Mouse (Mus musculus): ENCODE measurements around the gene D430041D05Rik.
"Not testable (repeated sequence)": the region's sequence is repeated elsewhere in the genome, so short reads cannot be mapped to it uniquely, and the experiment has no call there.

Gene D430041D05Rik

GRCm38 (mm10) chr2:104109528-104109927, 301.3 kb downstream of the D430041D05Rik start:
- DNase-seq, result no peak

DNA sequence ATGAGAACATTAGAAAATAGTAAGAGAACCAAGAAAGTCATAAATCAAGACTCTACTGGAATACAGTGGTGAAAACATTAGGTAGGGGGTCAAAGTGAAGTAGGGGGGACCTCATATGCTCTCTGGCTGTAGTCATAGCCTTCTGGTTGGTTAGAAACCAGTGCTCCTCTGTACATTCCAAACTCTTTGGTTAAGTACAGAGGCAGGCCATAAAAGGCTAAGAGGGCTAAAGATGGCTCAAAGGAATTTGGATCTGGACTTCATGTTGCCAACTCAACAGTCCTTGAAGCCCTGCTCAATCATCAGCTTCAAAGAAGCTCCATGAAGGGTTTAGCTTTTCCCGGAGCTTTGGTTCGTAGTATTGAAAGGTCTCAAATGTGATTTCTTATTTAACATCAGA, 301.8 kb downstream of the D430041D05Rik start:
- DNase-seq, result not testable (repeated sequence)

GRCm38 (mm10) chr2:104104800-104105199, 306.0 kb downstream of the D430041D05Rik start:
- DNase-seq, result no peak

GRCm38 (mm10) chr2:104099946-104100345, 310.9 kb downstream of the D430041D05Rik start:
- no peak for DNase-seq

- peak; percentile 74 for DNase-seq
Measured at GRCm38 (mm10) chr2:104099231-104099585, 311.6 kb downstream of the D430041D05Rik start.

GRCm38 (mm10) chr2:104098529-104099230, 312.1 kb downstream of the D430041D05Rik start:
- DNase-seq, result peak; percentile 84

DNA sequence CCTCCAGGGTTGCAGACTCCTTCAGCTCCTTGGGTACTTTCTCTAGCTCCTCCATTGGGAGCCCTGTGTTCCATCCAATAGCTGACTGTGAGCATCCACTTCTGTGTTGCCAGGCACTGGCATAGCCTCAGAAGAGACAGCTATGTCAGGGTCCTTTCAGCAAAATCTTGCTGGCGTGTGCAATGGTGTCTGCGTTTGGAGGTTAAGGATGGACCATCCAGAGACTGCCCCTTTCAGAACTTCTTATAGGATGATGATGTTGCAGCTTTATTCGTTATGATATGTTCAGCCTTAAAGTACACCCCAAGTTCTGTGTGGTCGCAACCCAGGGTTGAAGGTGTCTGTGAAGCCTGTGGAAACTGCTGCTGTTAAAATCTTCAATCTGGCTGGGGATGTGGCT, 313.4 kb downstream of the D430041D05Rik start:
- DNase-seq, result peak; percentile 80

DNA sequence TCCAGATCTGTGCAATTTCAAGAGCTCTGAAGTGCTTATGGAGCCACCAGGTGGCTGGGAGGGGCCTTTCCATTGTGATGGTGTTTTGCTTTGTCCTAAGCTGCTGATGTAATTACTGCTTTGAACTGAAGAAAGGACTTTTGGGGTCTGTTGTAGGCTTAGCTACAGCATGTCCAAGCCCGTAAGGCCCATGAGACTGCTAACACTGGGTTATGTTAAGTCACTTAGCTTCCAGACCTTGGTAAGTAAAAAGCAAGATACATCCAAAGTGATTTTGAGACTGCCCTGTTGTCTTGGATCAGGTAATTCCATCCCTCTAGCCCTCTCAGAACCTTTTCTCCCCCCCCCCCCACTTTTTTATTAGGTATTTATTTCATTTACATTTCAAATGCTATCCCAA, 314.0 kb downstream of the D430041D05Rik start:
- peak; percentile 82 for DNase-seq

GRCm38 (mm10) chr2:104096256-104096655, 314.6 kb downstream of the D430041D05Rik start:
- DNase-seq, result no peak

- DNase-seq, result peak; percentile 99
Measured at GRCm38 (mm10) chr2:104095741-104096213, 315.0 kb downstream of the D430041D05Rik start, which contains the start of gene Cd59a. Cd59a (plus strand) TSS chr2:104095801.

GRCm38 (mm10) chr2:104093305-104093704, 317.5 kb downstream of the D430041D05Rik start:
- DNase-seq, result peak; percentile 75
